Mouse (Mus musculus): ENCODE results near the gene Cisd1. TPM values are rescaled to one million over a fixed set of nuclear protein-coding genes. Genes with fewer than 3 reads are reported as not detected.

The Cisd1 gene
- polyA plus RNA-seq, 1 experiment = 27.5 TPM

DNA sequence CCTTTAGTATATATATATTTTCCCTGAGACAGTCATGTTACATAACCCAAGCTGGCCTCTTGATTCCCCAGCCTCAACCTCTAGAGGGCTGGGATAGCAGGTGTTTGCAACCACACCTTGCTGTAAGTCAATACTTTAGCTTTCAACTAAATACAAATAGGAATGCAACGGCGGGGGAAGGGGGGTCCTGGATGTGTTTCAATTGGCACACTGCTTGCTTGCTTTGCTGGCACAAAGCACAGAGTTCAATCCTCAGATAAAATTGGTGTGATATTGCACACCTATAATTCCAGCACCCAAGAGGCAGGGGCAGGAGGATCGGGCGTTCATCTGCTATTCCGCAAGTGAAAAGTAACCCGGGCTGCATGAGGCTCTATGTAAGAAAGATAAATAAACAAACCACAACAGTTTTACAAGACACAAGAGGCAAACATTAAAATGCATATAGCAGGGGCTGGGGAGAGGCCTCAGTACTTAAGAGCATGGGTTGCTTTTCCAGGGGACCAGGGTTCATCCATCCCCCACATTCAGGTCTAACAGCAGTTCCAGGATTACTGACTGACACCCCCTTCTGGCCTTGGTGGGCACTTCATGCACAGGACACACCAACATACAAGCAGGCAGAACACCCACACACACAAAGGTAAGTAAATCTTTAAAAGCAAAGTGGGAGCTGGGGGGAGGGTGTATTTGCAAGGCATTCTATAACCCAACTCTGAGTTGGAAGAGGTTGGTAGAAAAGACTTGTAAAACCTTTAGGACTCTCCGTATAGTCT, 2.5 kb downstream of the Cisd1 start:
- H3K4me1 ChIP-seq (ENCODE audit: control insufficient read depth, insufficient read depth, low read length) = no peaks in the 10 kb centered on the region
- H3K27ac ChIP-seq (ENCODE audit: insufficient read depth, low read length) = no peak overlapping the region
- no peak overlapping the region for H3K4me3 ChIP-seq (ENCODE audit: insufficient read depth, low read length)
- TF ChIP-seq POLR2A (IDR thresholded peaks at IDR 0.05; ENCODE audit: low read depth, low read length) (no peak), CTCF (IDR thresholded peaks at IDR 0.05; ENCODE audit: borderline replicate concordance, insufficient read depth, low read length) (peak; percentile 17; the same call in 1 of the 2 replicates)

DNA sequence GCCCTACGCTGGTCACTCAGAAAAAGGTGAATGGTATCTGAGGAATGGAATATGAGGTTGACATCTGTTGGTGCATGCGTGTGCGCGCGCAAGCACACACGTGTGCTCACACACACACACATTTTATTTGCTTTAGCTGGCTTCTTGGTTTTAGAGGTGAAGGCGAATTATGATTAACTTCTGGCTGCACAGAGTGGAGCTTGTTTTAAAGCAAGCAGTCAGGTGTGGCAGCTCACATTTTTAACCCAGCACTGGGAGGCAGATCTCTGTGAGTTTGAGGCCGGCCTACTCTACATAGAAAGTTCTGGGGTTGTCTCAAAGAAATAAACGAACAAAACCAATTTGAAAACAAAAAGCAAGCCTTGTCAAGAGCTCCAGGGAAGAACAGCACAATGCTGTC, 3.5 kb downstream of the Cisd1 start:
- no peak overlapping the region for H3K27ac ChIP-seq (ENCODE audit: insufficient read depth, low read length)
- TF ChIP-seq CTCF (IDR thresholded peaks at IDR 0.05; ENCODE audit: borderline replicate concordance, insufficient read depth, low read length) (no peak), POLR2A (IDR thresholded peaks at IDR 0.05; ENCODE audit: low read depth, low read length) (no peak)
- no peaks in the 10 kb centered on the region for H3K4me1 ChIP-seq (ENCODE audit: control insufficient read depth, insufficient read depth, low read length)
- H3K4me3 ChIP-seq (ENCODE audit: insufficient read depth, low read length) = no peak overlapping the region

GRCm38 (mm10) chr10:71340195-71340594, 4.6 kb downstream of the Cisd1 start:
- no peaks in the 10 kb centered on the region for H3K4me1 ChIP-seq (ENCODE audit: control insufficient read depth, insufficient read depth, low read length)
- no peak overlapping the region for H3K27ac ChIP-seq (ENCODE audit: insufficient read depth, low read length)
- no peak overlapping the region for H3K4me3 ChIP-seq (ENCODE audit: insufficient read depth, low read length)
- TF ChIP-seq POLR2A (IDR thresholded peaks at IDR 0.05; ENCODE audit: low read depth, low read length) (no peak), CTCF (IDR thresholded peaks at IDR 0.05; ENCODE audit: borderline replicate concordance, insufficient read depth, low read length) (no peak)

DNA sequence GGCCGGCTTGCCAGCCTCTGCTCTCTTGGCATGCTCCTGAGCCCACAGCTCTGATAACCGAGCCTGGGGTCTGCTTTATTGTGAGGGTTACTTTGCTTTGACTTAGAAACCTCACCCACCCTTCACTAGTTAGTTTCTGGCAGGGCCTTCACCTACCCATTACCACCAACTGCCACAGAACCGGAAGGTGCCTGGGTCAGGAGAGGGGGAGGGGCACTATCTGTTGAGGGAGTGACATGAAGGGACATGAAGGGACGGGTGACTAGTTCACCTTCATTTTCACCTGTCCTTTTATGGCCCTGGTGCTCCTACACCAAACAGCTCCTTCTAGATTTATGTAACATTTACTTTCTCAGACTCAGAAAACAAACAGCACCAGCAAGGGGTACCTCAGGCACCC, 5.3 kb downstream of the Cisd1 start:
- TF ChIP-seq CTCF (IDR thresholded peaks at IDR 0.05; ENCODE audit: borderline replicate concordance, insufficient read depth, low read length) (no peak), POLR2A (IDR thresholded peaks at IDR 0.05; ENCODE audit: low read depth, low read length) (no peak)
- Histone ChIP-seq H3K27ac (ENCODE audit: insufficient read depth, low read length) (no peak overlapping the region), H3K4me1 (ENCODE audit: control insufficient read depth, insufficient read depth, low read length) (no peaks in the 10 kb centered on the region), H3K4me3 (ENCODE audit: insufficient read depth, low read length) (no peak overlapping the region)

- Histone ChIP-seq H3K4me3 (ENCODE audit: insufficient read depth, low read length) (no peak overlapping the region), H3K27ac (ENCODE audit: insufficient read depth, low read length) (no peak overlapping the region), H3K4me1 (ENCODE audit: control insufficient read depth, insufficient read depth, low read length) (no peaks in the 10 kb centered on the region)
- no peak for TF ChIP-seq POLR2A (IDR thresholded peaks at IDR 0.05; ENCODE audit: low read depth, low read length)
- no peak for TF ChIP-seq CTCF (IDR thresholded peaks at IDR 0.05; ENCODE audit: borderline replicate concordance, insufficient read depth, low read length)
Observed at GRCm38 (mm10) chr10:71338156-71338905, 6.4 kb downstream of the Cisd1 start.

GRCm38 (mm10) chr10:71337733-71338132, 7.0 kb downstream of the Cisd1 start:
- Histone ChIP-seq H3K27ac (ENCODE audit: insufficient read depth, low read length) (no peak overlapping the region), H3K4me3 (ENCODE audit: insufficient read depth, low read length) (no peak overlapping the region), H3K4me1 (ENCODE audit: control insufficient read depth, insufficient read depth, low read length) (no peaks in the 10 kb centered on the region)
- TF ChIP-seq CTCF (IDR thresholded peaks at IDR 0.05; ENCODE audit: borderline replicate concordance, insufficient read depth, low read length) (no peak), POLR2A (IDR thresholded peaks at IDR 0.05; ENCODE audit: low read depth, low read length) (no peak)

- Histone ChIP-seq H3K4me3 (ENCODE audit: insufficient read depth, low read length) (no peak overlapping the region), H3K4me1 (ENCODE audit: control insufficient read depth, insufficient read depth, low read length) (no peaks in the 10 kb centered on the region), H3K27ac (ENCODE audit: insufficient read depth, low read length) (no peak overlapping the region)
- TF ChIP-seq POLR2A (IDR thresholded peaks at IDR 0.05; ENCODE audit: low read depth, low read length) = no peak
- TF ChIP-seq CTCF (IDR thresholded peaks at IDR 0.05; ENCODE audit: borderline replicate concordance, insufficient read depth, low read length) = no peak
Observed at GRCm38 (mm10) chr10:71332859-71333258, 11.9 kb downstream of the Cisd1 start.

DNA sequence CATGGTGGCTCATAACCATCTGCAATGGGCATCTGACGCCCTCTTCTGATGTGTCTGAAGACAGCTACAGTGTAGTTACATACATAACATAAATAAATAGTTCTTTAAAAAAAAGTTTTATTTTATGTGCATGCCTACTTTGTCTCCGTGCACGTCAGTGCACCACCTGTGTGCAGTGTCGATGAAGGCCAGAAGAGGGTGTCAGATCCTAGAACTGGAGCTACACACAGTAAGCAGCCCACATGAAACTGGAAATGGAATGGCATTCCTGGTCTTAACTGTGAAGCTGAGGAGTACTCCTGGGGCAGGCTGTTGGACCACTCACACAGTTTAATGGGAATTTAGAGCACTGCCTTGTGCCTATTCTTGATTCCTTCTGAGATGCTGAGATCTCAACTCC, 12.4 kb downstream of the Cisd1 start:
- no peaks in the 10 kb centered on the region for H3K4me1 ChIP-seq (ENCODE audit: control insufficient read depth, insufficient read depth, low read length)
- TF ChIP-seq CTCF (IDR thresholded peaks at IDR 0.05; ENCODE audit: borderline replicate concordance, insufficient read depth, low read length) (no peak; the same call in 1 of the 2 replicates), POLR2A (IDR thresholded peaks at IDR 0.05; ENCODE audit: low read depth, low read length) (no peak)
- no peak overlapping the region for H3K27ac ChIP-seq (ENCODE audit: insufficient read depth, low read length)
- H3K4me3 ChIP-seq (ENCODE audit: insufficient read depth, low read length) = no peak overlapping the region

DNA sequence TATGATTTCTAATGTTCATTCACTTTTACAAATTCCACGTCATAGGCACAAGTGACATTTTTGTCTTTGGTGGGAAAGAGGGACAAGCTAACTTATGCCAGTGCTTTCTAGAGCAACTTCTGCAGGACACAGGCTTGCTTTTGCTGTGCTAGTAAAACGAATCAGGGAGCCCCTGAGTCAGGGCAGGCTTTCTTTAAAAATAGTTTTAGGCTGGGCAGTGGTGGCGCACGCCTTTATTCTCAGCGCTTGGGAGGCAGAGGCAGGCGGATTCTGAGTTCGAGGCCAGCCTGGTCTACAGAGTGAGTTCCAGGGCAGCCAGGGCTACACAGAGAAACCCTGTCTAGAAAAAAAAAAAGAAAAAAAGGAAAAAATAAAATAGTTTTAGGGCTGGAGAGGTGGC, 12.8 kb downstream of the Cisd1 start:
- no peak for TF ChIP-seq CTCF (IDR thresholded peaks at IDR 0.05; ENCODE audit: borderline replicate concordance, insufficient read depth, low read length)
- no peak for TF ChIP-seq POLR2A (IDR thresholded peaks at IDR 0.05; ENCODE audit: low read depth, low read length)
- no peak overlapping the region for H3K4me3 ChIP-seq (ENCODE audit: insufficient read depth, low read length)
- H3K4me1 ChIP-seq (ENCODE audit: control insufficient read depth, insufficient read depth, low read length) = no peaks in the 10 kb centered on the region
- H3K27ac ChIP-seq (ENCODE audit: insufficient read depth, low read length) = no peak overlapping the region

DNA sequence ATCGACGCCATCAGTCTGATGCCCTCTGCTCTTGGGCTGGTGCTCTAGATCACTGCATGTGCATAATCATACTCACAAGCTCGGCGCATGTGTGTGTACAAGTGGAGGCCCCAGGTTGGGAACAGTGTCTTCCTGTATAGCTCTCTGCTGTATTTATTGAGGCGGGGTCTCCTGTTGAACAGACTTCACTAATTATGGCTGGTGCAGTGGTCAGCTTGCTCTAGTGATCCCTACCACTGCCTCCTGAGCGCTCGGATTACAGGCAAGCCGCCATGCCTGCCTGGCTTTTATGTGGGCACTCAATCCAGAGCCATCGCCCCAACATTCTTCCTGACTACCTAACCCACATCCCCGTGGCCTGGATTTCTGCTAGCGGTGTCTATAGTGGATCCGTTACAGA, 14.7 kb downstream of the Cisd1 start:
- Histone ChIP-seq H3K27ac (ENCODE audit: insufficient read depth, low read length) (no peak overlapping the region), H3K4me3 (ENCODE audit: insufficient read depth, low read length) (no peak overlapping the region), H3K4me1 (ENCODE audit: control insufficient read depth, insufficient read depth, low read length) (no peaks in the 10 kb centered on the region)
- TF ChIP-seq POLR2A (IDR thresholded peaks at IDR 0.05; ENCODE audit: low read depth, low read length) (no peak), CTCF (IDR thresholded peaks at IDR 0.05; ENCODE audit: borderline replicate concordance, insufficient read depth, low read length) (no peak)
